Mouse (Mus musculus) olfactory bulb, adult 2 months (tissue): ENCODE measurements around the gene Snhg11. TPM values are rescaled to one million over a fixed set of nuclear protein-coding genes. Genes with fewer than 3 reads are reported as not detected.
"Not testable (repeated sequence)": the region's sequence is repeated elsewhere in the genome, so short reads cannot be mapped to it uniquely, and the experiment has no call there.

Experiments
- H3K27ac ChIP-seq: fragments of 200-500 bp; 2 replicates; pipeline ENCODE4 v1.5.1; 2012; ENCODE audit warnings: low read depth, low read length; ENCODE audit not compliant: insufficient read depth
- H3K4me1 ChIP-seq: fragments of 200-500 bp; 2 replicates; pipeline ENCODE4 v1.6.1; 2012; ENCODE audit warnings: low read length; ENCODE audit not compliant: control insufficient read depth, insufficient read depth
- H3K4me3 ChIP-seq: fragments of 200-500 bp; 2 replicates; pipeline ENCODE4 v1.5.1; 2012; ENCODE audit warnings: mild to moderate bottlenecking, low read depth, low read length, moderate library complexity; ENCODE audit not compliant: insufficient read depth
- CTCF ChIP-seq: fragments of 200-500 bp; IDR thresholded peaks from 2 replicates; pipeline ENCODE4 v1.5.1; 2012; ENCODE audit warnings: low read depth, mild to moderate bottlenecking, low read length, moderate library complexity; ENCODE audit not compliant: insufficient read depth
- POLR2A ChIP-seq: fragments of 200-500 bp; IDR thresholded peaks from 2 replicates; pipeline ENCODE4 v1.6.1; 2012; ENCODE audit warnings: mild to moderate bottlenecking, low read depth, low read length, moderate library complexity; ENCODE audit not compliant: insufficient read depth
- WGBS: fragments of 180-500 bp; shearing (Covaris S2); methylation state at CpG from one replicate; pipeline ENCODE4 v1.1.7; 2018; 5-methylcytosine and 5-hydroxymethylcytosine counted together
- polyA plus RNA-seq: library from polyadenylated mRNA; stranded (reverse); fragments of >200 nt; gene quantifications from 2 replicates; pipeline ENCODE4 v1.2.4, GENCODE M21; 2012; ENCODE audit warnings: low replicate concordance; ENCODE audit not compliant: missing spikeins, insufficient read depth, insufficient read length

The Snhg11 gene
- polyA plus RNA-seq, 1 experiment: 293 TPM

GRCm38 (mm10) chr2:158379354-158380078 is 4.1 kb downstream of the Snhg11 start:
- H3K4me1 ChIP-seq: peaks cover 16% of the 10 kb centered on the region
- 0 out of 2 replicates have a peak overlapping the region, but pooled peaks have one; percentile 31 for H3K27ac ChIP-seq
- 0 out of 2 replicates have a peak overlapping the region, but pooled peaks have one; percentile 5 for H3K4me3 ChIP-seq
- 31% methylated on average over 13 of the region's 13 CpGs for WGBS
- TF ChIP-seq POLR2A: no peak
- peak; percentile 50; the same call in 1 of the 2 replicates for TF ChIP-seq CTCF

- 45% methylated on average over 8 of the region's 8 CpGs for WGBS
- H3K4me3 ChIP-seq: no peak overlapping the region
- TF ChIP-seq CTCF: no peak
- TF ChIP-seq POLR2A: 0 out of 2 replicates have a peak, but pooled peaks have one; percentile 15
- H3K27ac ChIP-seq: no peak overlapping the region
- H3K4me1 ChIP-seq: no peaks in the 10 kb centered on the region
These were observed 10.6 kb downstream of the Snhg11 start for GRCm38 (mm10) chr2:158386072-158386471.

GRCm38 (mm10) chr2:158389421-158389820 is 14.0 kb downstream of the Snhg11 start:
- 88% methylated on average over 7 of the region's 7 CpGs for WGBS

DNA sequence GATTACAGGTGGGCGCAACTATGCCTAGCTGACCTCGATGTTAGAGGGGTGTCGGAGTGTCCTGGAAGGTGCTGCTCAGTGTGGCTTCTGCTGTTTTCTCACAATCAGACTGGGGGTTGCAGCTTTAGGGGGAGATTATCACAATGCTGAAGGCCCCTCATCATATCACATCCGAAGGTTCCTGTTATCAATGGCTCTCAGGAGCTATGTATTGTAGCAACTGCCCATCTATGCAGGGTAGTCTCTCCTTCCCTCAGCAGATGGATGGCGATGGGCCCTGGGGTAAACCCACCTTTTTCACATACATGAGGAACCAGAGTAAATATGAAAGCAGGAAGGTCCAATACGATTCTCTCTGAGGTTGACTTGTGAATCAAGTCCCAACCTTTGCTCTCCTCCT is 20.9 kb downstream of the Snhg11 start:
- no peak overlapping the region for H3K27ac ChIP-seq
- H3K4me3 ChIP-seq: no peak overlapping the region
- no peak for TF ChIP-seq POLR2A
- no peak for TF ChIP-seq CTCF
- no peaks in the 10 kb centered on the region for H3K4me1 ChIP-seq
- WGBS: 93% methylated on average over 6 of the region's 6 CpGs

More at GRCm38 (mm10) chr2:158389421-158389820, 14.0 kb downstream of the Snhg11 start:
- no peaks in the 10 kb centered on the region for H3K4me1 ChIP-seq
- no peak overlapping the region for H3K27ac ChIP-seq
- H3K4me3 ChIP-seq: no peak overlapping the region
- TF ChIP-seq CTCF (no peak), POLR2A (no peak)

DNA sequence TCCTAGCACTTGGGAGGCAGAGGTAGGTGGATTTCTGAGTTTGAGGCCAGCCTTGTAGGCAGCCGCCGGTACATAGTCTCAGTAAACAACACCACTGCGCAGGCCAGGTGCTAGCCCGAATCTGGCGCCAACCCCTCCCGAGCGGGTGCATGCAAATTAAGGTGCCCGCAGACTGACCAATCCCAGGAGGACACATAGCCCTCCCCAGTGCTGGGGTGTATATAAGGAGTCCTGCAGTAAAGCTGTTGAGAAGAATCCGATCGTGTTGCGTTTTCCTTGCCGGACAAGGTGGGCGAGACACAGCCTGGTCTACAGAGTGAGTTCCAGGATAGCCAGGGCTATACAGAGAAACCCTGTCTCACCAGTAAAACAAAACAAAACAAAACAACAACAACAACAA is 21.7 kb downstream of the Snhg11 start:
- H3K4me3 ChIP-seq, H3K27ac ChIP-seq, H3K4me1 ChIP-seq: not testable (repeated sequence)
- 79% methylated on average over 13 of the region's 13 CpGs for WGBS

DNA sequence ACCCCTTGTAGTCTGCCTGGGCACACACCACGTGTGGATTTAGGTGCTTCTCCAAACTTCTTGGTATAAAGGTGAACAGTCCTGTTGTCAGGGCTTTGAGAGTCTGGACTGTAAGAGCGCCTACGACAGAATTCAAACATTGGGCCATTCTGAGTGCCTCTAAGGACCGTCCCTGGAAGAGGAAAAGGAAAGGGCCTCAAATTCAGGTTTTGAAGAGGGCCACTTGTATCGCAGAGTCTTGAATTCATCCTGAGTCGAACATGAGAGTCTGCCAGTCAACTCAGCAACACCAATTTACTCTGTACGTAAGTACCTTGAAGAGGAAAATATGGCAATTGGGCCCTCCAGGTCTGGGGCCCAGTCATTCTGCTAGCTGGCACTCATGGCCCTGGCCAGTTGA is 27.5 kb downstream of the Snhg11 start:
- Histone ChIP-seq H3K4me3 (no peak overlapping the region), H3K4me1 (no peaks in the 10 kb centered on the region), H3K27ac (no peak overlapping the region)
- TF ChIP-seq CTCF (no peak), POLR2A (no peak)
- 87% methylated on average over 7 of the region's 7 CpGs for WGBS

- Histone ChIP-seq H3K27ac (peak overlapping the region; percentile 35; the same call in 1 of the 2 replicates), H3K4me3 (peak overlapping the region; percentile 15; the same call in 1 of the 2 replicates), H3K4me1 (0 out of 2 replicates have a peak, but pooled peaks cover 4% of the 10 kb centered on the region)
- 19% methylated on average over 14 of the region's 14 CpGs for WGBS
- TF ChIP-seq POLR2A (no peak), CTCF (no peak)
These were observed 33.7 kb downstream of the Snhg11 start for GRCm38 (mm10) chr2:158408997-158409594.

DNA sequence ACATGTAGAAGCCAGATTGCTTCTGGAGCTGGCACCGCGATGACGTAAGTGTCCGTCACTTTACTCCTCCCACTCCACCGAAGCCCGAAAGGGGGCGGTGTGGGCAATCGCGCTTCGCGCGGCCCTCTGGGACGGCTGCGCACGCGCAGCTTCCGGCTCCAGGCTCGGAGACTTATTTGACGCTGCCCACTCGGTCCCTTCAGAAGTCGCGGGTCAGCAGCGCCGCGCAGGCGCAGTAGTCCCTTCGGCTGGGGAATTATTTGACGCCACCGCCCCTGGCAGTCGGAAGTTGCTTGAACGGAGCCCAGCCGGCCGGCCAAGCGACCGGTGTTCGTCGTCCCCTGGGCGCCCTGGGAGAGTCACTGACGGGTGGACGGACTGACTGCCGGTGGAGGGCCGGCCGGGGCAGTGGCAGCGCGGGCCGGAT is 34.2 kb downstream of the Snhg11 start, which contains the start of gene Ralgapb:
Gene Ralgapb, plus strand, starts transcription at position 254 of the 427 bp plus-strand sequence.
- TF ChIP-seq CTCF: peak; percentile 43
- peak; percentile 55; the same call in 1 of the 2 replicates for TF ChIP-seq POLR2A

More for the DNA sequence above, 34.2 kb downstream of the Snhg11 start, which contains the start of gene Ralgapb:
- H3K4me3 ChIP-seq: peak within 1 kb of the TSS; percentile 89
- under 1% methylated on average over 46 of the region's 46 CpGs for WGBS
- 0 out of 2 replicates have a peak, but pooled peaks cover 4% of the 10 kb centered on the region for H3K4me1 ChIP-seq
- H3K27ac ChIP-seq: peak within 1 kb of the TSS; percentile 37; the same call in 1 of the 2 replicates
